Mouse (Mus musculus) embryonic fibroblast, embryonic 13.5 days (primary cell): ENCODE data around the gene Alkbh2. TPM values are rescaled to one million over a fixed set of nuclear protein-coding genes. Genes with fewer than 3 reads are reported as not detected.

ENCODE experiments used
- H3K27ac ChIP-seq: 2 replicates; pipeline ENCODE4 v1.5.1; 2012; ENCODE audit warnings: low read length, control low read depth, inconsistent platforms; ENCODE audit not compliant: insufficient read depth
- H3K4me1 ChIP-seq: 2 replicates; pipeline ENCODE4 v1.6.1; 2011; ENCODE audit warnings: low read length; ENCODE audit not compliant: control insufficient read depth, insufficient read depth
- H3K4me3 ChIP-seq: 2 replicates; pipeline ENCODE4 v1.5.1; 2011; ENCODE audit warnings: mild to moderate bottlenecking, control low read depth, low read length; ENCODE audit not compliant: insufficient read depth
- CTCF ChIP-seq: IDR thresholded peaks from 2 replicates; pipeline ENCODE4 v1.5.1; 2011; ENCODE audit warnings: mild to moderate bottlenecking, control low read depth, low read length, moderate library complexity, borderline replicate concordance; ENCODE audit not compliant: insufficient read depth
- POLR2A ChIP-seq: IDR thresholded peaks from 2 replicates; pipeline ENCODE4 v1.6.1; 2011; ENCODE audit warnings: low read depth, mild to moderate bottlenecking, control low read depth, low read length, moderate library complexity
- polyA plus RNA-seq: library from polyadenylated mRNA; stranded (reverse); fragments of >200 nt; gene quantifications from 2 replicates; pipeline ENCODE4 v1.2.4, GENCODE M21; 2011; ENCODE audit warnings: low read depth; ENCODE audit not compliant: missing spikeins, insufficient read length

Gene Alkbh2
- polyA plus RNA-seq, 1 experiment = 5.6 TPM

- Histone ChIP-seq H3K27ac (no peak overlapping the region), H3K4me3 (peak overlapping the region; percentile 63), H3K4me1 (peaks cover 2% of the 10 kb centered on the region; the same call in 1 of the 2 replicates)
- TF ChIP-seq CTCF (no peak; the same call in 1 of the 2 replicates), POLR2A (no peak)
Observed at GRCm38 (mm10) chr5:114131521-114131840, 3.5 kb upstream of the Alkbh2 start.

GRCm38 (mm10) chr5:114130698-114131520 is 2.9 kb upstream of the Alkbh2 start:
- peak overlapping the region; percentile 63 for H3K4me3 ChIP-seq
- H3K4me1 ChIP-seq = peaks cover 2% of the 10 kb centered on the region; the same call in 1 of the 2 replicates
- no peak overlapping the region for H3K27ac ChIP-seq
- TF ChIP-seq POLR2A = no peak
- TF ChIP-seq CTCF = no peak

GRCm38 (mm10) chr5:114130211-114130605 is 2.2 kb upstream of the Alkbh2 start, which contains the start of gene Ung:
Gene Ung, plus strand, starts transcription at chr5:114130386.
- H3K4me1 ChIP-seq = peaks cover 2% of the 10 kb centered on the region; the same call in 1 of the 2 replicates
- TF ChIP-seq CTCF (no peak), POLR2A (no peak)
- peak within 1 kb of the TSS; percentile 63 for H3K4me3 ChIP-seq
- no peak within 1 kb of the TSS for H3K27ac ChIP-seq

DNA sequence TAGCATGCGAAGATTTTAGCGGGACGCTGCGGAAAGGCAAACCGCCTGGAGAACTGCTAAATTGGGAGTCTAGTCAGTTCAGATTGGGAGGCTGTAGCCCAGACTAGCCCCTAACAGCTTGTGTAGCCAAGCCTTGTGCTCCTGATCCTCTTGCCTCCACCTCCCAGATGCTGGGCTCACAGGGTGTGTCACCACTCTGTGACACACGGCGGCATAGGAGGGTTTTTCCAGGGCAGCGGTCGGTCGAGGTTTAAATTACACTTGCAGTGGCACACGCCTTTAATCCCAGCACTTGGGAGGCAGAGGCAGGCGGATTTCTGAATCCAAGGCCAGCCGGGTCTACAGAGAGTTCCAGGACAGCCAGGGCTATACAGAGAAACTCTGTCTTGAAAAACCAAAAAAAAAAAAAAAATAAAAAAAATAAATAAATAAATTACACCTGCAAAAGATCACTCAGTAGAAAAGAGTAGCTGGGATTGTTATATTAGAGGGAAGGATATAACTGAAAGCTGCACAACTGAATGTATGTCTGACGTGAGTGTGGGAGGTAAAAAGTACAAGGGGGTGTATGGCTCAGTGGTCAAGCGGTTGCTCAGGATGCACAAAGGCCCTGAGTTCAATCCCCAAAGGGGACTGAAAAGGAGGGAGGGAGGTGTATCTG is 1.7 kb upstream of the Alkbh2 start:
- Histone ChIP-seq H3K4me3 (peak overlapping the region; percentile 63), H3K27ac (no peak overlapping the region), H3K4me1 (peaks cover 2% of the 10 kb centered on the region; the same call in 1 of the 2 replicates)
- no peak for TF ChIP-seq POLR2A

DNA sequence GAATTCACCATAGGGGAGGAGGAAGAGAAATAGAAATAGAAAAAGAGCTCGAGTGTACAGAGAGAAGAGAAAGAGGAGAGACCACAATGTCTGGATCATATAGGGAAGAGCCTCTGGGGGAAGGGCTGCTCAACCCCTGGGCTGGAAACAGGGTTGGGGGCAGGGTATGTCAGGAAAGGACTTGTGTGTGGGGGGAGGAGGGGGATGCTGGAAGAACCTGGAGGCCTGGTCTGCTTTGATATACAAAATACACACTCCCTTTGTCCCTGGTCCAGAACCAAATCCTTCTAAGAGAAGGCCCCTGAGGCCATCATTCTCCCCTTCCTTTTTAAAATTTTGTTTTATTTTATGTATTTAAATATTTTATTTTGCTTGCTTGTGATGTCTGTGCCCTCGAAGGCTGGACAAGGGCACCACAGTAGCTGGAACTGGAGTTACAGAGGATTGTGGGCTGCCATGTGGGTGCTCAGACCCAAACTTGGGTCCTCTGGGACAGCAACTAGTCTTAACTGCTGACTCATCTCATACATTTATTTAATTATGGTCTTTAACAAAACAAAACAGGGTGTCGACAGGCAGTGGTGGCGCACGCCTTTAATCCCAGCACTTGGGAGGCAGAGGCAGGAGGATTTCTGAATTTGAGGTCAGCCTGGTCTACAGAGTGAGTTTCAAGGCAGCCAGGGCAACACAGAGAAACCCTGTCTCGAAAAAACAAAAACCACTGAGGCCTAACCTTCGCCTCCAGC is 1.3 kb downstream of the Alkbh2 start:
- Histone ChIP-seq H3K4me3 (no peak overlapping the region), H3K27ac (peak overlapping the region; percentile 80; the same call in 1 of the 2 replicates), H3K4me1 (no peaks in the 10 kb centered on the region)
- TF ChIP-seq CTCF (no peak), POLR2A (no peak)

DNA sequence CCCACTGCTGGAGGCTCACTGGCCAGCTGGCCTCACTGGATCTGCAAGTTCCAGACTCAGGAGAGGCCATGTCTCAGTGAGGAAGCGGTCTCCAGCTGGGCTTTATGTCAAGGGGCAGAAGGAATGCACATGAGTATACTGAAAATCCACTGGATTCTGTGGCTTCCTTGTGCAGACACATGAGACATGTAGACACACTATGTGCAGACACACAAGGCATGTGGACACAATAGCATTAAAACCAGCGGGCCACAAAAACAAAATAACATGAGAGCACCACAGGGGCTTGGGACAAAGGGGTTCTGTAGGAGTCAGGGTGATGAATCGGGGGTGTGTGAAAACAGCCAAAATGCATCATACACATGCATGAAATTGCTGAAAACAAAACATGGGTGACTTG is 2.0 kb downstream of the Alkbh2 start:
- no peak overlapping the region for H3K4me3 ChIP-seq
- TF ChIP-seq CTCF (no peak), POLR2A (no peak)
- no peaks in the 10 kb centered on the region for H3K4me1 ChIP-seq
- H3K27ac ChIP-seq = no peak overlapping the region

DNA sequence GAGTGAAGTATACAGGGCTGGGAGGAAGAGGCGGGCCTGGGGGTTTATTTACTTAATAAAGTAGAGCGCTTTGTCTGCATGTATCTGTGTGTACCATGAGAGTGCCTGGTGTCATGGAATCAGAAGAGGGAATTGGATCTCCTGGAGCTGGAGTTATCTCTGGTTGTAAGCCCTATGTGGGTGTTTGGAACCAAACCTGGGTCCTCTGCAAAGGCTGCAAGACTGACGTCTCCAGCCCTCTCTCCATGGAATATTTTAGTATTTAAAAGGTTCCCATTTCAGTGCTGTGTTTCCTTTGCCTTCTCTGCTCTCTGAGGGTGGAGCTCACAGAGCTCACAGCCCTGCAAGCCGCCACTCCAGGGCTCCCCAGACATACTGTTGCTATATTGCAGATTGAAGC is 8.2 kb downstream of the Alkbh2 start:
- Histone ChIP-seq H3K27ac (no peak overlapping the region), H3K4me1 (no peaks in the 10 kb centered on the region), H3K4me3 (no peak overlapping the region)
- TF ChIP-seq CTCF = no peak
- TF ChIP-seq POLR2A = no peak

DNA sequence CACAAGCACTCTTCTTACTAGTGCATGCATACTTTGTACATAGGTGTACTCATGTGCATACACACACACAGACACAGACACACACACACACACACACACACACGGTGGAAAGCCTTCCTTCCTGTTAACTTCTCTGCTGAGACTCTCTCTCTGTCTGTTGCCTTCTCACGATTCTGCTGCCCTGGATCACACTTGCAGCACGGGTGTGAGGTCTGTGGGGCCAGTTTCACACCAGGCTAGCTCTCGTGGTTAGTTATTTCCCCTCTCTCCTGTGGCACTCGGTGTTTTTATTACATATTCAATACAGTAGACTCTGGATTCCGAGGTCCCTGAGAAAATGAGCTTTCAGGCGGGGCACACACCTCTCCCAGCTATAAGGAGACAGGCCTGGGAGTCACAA is 11.4 kb downstream of the Alkbh2 start:
- no peak overlapping the region for H3K4me3 ChIP-seq
- TF ChIP-seq POLR2A = no peak
- TF ChIP-seq CTCF = no peak
- no peaks in the 10 kb centered on the region for H3K4me1 ChIP-seq
- H3K27ac ChIP-seq = no peak overlapping the region

- TF ChIP-seq POLR2A = no peak
- no peak for TF ChIP-seq CTCF
- Histone ChIP-seq H3K4me3 (no peak overlapping the region), H3K4me1 (no peaks in the 10 kb centered on the region), H3K27ac (no peak overlapping the region)
Observed at GRCm38 (mm10) chr5:114115030-114115429, 13.0 kb downstream of the Alkbh2 start.

- Histone ChIP-seq H3K4me1 (no peaks in the 10 kb centered on the region), H3K4me3 (no peak overlapping the region), H3K27ac (no peak overlapping the region)
- TF ChIP-seq CTCF = peak; percentile 19; the same call in 1 of the 2 replicates
- TF ChIP-seq POLR2A = no peak
Observed at GRCm38 (mm10) chr5:114113334-114113733, 14.7 kb downstream of the Alkbh2 start.
